Mouse (Mus musculus): ENCODE measurements around the gene Zbtb22. TPM values are rescaled to one million over a fixed set of nuclear protein-coding genes. Genes with fewer than 3 reads are reported as not detected.

The Zbtb22 gene
- 10 to 100 TPM; 19.7 to 30.0 TPM for polyA plus RNA-seq (2017; shearing (Covaris generic))

GRCm38 (mm10) chr17:33915671-33916250 lies at the start of gene Zbtb22, which contains the start of gene Tapbp:
Zbtb22 (plus strand) TSS chr17:33915904.
Tapbp (plus strand) TSS chr17:33915899.

GRCm38 (mm10) chr17:33873537-33873936 lies 42.2 kb upstream of the Zbtb22 start, which contains the start of gene Gm7029:
Gm7029 (plus strand) TSS chr17:33873837.

DNA sequence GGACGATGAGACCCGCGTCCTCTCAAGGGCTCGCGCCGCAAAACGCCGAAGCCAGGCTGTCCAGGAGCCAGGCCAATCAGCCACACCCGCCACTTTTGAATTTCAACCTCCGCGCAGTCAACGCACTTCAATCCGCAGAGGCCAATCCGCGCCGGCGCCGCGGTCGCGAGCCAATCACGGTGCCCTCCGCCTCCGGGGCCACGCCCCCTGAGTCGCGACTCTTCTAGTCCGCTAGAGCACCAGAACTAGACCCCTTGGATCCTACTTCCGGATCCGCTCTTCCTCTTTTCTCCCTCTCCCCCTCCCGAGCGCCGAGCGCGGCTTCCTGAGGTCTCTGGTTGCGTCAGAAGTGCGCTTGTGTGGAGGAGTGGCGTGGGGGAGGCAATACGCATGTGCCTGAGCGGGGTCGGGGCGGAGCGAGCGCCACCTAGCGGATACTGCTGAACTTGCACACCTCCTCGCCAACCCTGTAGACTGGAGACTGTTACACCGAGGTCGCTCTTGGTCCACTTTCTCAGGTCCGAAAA lies 25.1 kb upstream of the Zbtb22 start, which contains the start of gene Kifc1:
Gene Kifc1, minus strand, starts transcription at position 129 of the 527 bp plus-strand sequence.

DNA sequence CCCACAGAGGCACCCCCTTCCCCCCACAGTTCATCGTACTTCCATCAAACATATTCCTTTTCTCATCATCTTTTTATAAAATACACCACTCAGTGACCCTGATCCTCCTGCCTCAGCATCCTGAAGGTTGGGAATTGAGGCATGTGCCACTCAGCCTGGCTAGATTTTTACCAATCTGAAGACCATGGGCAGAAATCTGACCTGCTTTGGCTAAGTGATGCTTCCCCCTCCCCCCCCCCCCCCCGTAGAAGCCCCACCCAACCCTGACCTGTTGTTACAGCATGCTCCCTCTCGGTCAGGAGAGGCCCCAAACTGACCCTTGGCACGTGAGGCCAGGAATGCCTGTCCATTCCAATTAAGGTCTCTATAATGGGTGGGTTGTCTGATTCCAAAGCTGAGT lies 10.9 kb upstream of the Zbtb22 start, which contains the start of gene Platr17:
Gene Platr17, plus strand, starts transcription at position 301 of the 400 bp plus-strand sequence.

DNA sequence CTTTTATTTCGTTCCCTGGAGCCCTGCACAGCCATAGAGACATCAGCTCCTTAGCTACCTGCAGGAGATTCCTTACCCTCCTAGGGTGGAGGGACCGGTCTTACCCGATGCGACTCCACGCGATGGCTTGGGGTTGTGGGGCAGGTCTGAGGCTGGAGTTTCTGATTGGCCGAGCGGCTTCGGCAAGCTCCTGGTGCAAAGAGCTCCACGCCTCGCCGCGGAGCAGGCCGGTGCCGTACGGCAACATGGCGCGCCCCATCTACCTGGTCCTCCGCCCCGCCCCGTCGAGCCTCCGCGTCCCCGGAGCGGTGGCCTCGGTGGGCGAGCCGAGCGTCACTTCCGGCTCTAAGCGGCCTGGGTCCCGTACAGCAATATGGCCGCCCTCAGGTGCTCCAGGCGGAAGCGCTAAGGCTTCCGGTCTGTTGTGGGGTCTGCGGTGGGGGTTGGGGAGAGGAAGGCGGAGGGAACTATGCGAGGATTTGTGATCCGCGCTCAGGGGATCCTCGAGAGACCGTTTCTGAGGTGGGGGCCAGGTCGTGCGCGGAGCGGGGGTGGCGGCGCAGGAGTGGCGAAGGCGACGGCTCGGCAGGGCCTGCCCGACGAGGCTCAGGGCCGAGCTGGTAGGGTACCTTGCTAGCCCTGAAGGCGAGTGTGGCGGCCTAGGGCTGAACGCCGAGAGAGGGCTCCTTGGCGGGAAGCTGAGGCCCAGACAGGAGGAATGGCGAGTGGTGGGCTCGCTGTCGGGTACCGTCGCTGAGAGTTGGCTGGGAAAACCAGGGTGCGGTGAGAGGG lies 6.4 kb upstream of the Zbtb22 start, which contains the start of gene Daxx:
Gene Daxx, plus strand, starts transcription at position 338 of the 792 bp plus-strand sequence.

DNA sequence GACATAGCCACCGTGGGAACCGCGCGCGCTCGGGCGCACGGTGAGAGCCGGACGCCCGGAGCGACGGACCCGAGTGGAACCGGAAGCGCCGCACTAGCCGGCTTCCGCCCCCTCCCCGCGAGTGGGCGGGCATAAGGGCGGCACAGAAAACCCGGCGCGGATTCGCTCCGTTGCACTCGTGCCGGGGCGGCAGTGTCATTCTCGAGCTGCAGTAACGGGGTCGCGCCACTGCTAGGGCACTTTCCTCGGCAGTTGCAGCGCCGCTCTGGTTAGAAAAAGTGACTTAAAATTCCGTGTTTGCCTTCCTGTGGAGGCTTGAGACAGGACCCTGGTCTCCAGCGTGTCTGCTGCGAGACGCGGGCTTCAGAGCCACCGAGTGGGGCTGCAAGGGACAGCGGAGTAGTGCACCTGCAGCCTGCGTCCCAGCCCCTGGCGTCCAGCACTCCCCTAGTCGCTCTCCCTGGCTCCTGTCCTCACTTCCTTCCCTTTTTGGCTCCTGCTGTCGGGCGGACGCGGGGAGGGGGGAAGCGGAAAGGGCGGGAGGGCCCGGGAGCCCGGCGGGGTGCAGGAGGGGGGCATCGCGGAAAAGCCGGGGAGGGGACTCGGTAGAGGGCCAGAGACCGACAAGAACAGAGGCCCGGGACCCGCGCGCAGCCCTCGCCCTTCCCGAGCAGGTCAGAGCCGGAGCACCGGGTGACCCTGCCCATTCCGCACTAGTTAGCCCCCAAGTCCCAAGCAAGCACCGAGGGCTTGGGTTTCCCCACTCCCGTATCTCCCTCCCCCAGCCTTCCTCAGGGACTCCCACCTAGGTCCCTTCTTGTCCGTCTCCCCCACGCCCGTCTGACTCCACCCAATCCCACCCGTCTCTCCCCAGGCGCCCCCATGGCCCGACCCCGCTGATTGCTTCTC lies 13.9 kb downstream of the Zbtb22 start, which contains the start of gene Rgl2:
Gene Rgl2, plus strand, starts transcription at position 173 of the 909 bp plus-strand sequence.

DNA sequence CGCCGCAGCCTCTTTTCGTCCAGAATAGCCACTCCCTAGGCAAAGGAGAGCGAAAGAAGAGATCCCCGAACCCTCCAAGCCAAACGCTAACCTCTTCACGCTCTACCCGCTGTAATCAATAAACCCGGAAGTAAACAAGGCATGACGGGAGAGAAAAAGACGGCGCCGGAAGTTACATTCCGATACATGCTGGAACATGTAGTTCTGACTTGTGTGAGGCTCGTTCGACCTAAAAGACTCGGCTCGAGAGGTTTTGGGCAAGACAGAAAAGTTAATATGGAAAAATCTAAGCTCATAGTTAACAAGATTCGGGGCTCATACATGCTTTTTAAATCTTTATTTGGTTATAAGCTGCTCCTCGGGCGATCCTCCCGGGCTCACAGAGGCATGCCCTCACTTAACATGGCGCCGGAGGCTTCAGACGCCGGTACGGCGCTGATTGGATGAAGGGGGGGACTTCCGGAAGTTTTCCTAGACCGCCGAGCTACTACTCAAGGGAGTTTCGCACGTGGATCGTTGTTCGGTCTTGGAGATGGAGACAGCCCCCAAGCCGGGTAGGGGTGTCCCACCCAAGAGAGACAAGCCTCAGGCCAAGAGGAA lies 24.6 kb downstream of the Zbtb22 start, which contains the start of the genes Pfdn6 and Wdr46:
Gene Pfdn6, minus strand, starts transcription at position 138 of the 600 bp plus-strand sequence.
Gene Wdr46, plus strand, starts transcription at position 455 of the 600 bp plus-strand sequence.

GRCm38 (mm10) chr17:33951021-33951946 lies 35.6 kb downstream of the Zbtb22 start, which contains the start of gene B3galt4:
B3galt4 (minus strand) TSS chr17:33951488.

GRCm38 (mm10) chr17:33955555-33956214 lies 40.0 kb downstream of the Zbtb22 start, which contains the start of the genes Vps52 and Rps18:
Vps52 (plus strand) TSS chr17:33955812.
Rps18 (minus strand) TSS chr17:33956001.

Other genes with a start within 250 kb of the Zbtb22 start
- gene Hnrnpm, start 229.0 kb upstream of the Zbtb22 start, polyA plus RNA-seq (2017; shearing (Covaris generic)): 100 to 1,000 TPM; 337 to 341 TPM
- gene March2, start 197.2 kb upstream of the Zbtb22 start, polyA plus RNA-seq (2017; shearing (Covaris generic)): 100 to 1,000 TPM in 1 of 2 experiments, 10 to 100 TPM in 1; 96.3 to 115 TPM
- gene Rab11b, start 155.4 kb upstream of the Zbtb22 start, polyA plus RNA-seq (2017; shearing (Covaris generic)): 100 to 1,000 TPM; 270 to 275 TPM
- gene Angptl4, start 134.1 kb upstream of the Zbtb22 start, polyA plus RNA-seq (2017; shearing (Covaris generic)): 1 to 10 TPM; 3.2 to 7.7 TPM
- 10 to 100 TPM in 1 of 2 experiments, 1 to 10 TPM in 1; 6.9 to 16.4 TPM for gene Kank3, start 105.4 kb upstream of the Zbtb22 start, polyA plus RNA-seq (2017; shearing (Covaris generic))
- gene Rps28, start 91.3 kb upstream of the Zbtb22 start, polyA plus RNA-seq (2017; shearing (Covaris generic)): 100 to 1,000 TPM; 768 to 791 TPM
- gene Ndufa7, start 91.3 kb upstream of the Zbtb22 start, polyA plus RNA-seq (2017; shearing (Covaris generic)): 100 to 1,000 TPM; 295 to 298 TPM
- gene Cd320, start 72.8 kb upstream of the Zbtb22 start, polyA plus RNA-seq (2017; shearing (Covaris generic)): 10 to 100 TPM; 12.7 to 26.5 TPM
- gene Gm7029, start 42.1 kb upstream of the Zbtb22 start, polyA plus RNA-seq (2017; shearing (Covaris generic)): not detected
- 1 to 10 TPM; 5.4 to 5.9 TPM for gene Kifc1, start 25.2 kb upstream of the Zbtb22 start, polyA plus RNA-seq (2017; shearing (Covaris generic))
- 1 to 10 TPM; 2.7 to 8.0 TPM for gene Platr17, start 10.8 kb upstream of the Zbtb22 start, polyA plus RNA-seq (2017; shearing (Covaris generic))
- 100 to 1,000 TPM in 1 of 2 experiments, 10 to 100 TPM in 1; 88.4 to 128 TPM for gene Daxx, start 6.5 kb upstream of the Zbtb22 start, polyA plus RNA-seq (2017; shearing (Covaris generic))
- 100 to 1,000 TPM; 609 to 631 TPM for gene Tapbp, start within 50 bp of the Zbtb22 start, polyA plus RNA-seq (2017; shearing (Covaris generic))
- gene Rgl2, start 13.6 kb downstream of the Zbtb22 start, polyA plus RNA-seq (2017; shearing (Covaris generic)): 100 to 1,000 TPM; 129 to 170 TPM
- gene Pfdn6, start 24.4 kb downstream of the Zbtb22 start, polyA plus RNA-seq (2017; shearing (Covaris generic)): 100 to 1,000 TPM; 132 to 142 TPM
- gene Wdr46, start 24.8 kb downstream of the Zbtb22 start, polyA plus RNA-seq (2017; shearing (Covaris generic)): 10 to 100 TPM; 59.2 to 75.0 TPM
- 10 to 100 TPM; 21.9 to 44.0 TPM for gene B3galt4, start 35.6 kb downstream of the Zbtb22 start, polyA plus RNA-seq (2017; shearing (Covaris generic))
- gene Vps52, start 39.9 kb downstream of the Zbtb22 start, polyA plus RNA-seq (2017; shearing (Covaris generic)): 10 to 100 TPM; 69.7 to 81.8 TPM
- gene Rps18, start 40.1 kb downstream of the Zbtb22 start, polyA plus RNA-seq (2017; shearing (Covaris generic)): 1,000 to 10,000 TPM; 1,990 to 2,168 TPM
- gene H2-K1, start 84.4 kb downstream of the Zbtb22 start, polyA plus RNA-seq (2017; shearing (Covaris generic)): over 10,000 TPM; 12,130 to 12,778 TPM
- 10 to 100 TPM; 35.6 to 38.2 TPM for gene Ring1, start 108.8 kb downstream of the Zbtb22 start, polyA plus RNA-seq (2017; shearing (Covaris generic))
- gene H2-Ke6, start 112.2 kb downstream of the Zbtb22 start, polyA plus RNA-seq (2017; shearing (Covaris generic)): 100 to 1,000 TPM; 289 to 375 TPM
- gene Slc39a7, start 115.8 kb downstream of the Zbtb22 start, polyA plus RNA-seq (2017; shearing (Covaris generic)): 100 to 1,000 TPM in 1 of 2 experiments, 10 to 100 TPM in 1; 96.5 to 149 TPM
- gene Rxrb, start 115.9 kb downstream of the Zbtb22 start, polyA plus RNA-seq (2017; shearing (Covaris generic)): 10 to 100 TPM; 66.1 to 98.3 TPM
- gene Col11a2, start 123.5 kb downstream of the Zbtb22 start, polyA plus RNA-seq (2017; shearing (Covaris generic)): 1 to 10 TPM in 1 of 2 experiments, under 1 TPM in 1; 0.72 to 3.2 TPM
- gene H2-Oa, start 176.4 kb downstream of the Zbtb22 start, polyA plus RNA-seq (2017; shearing (Covaris generic)): 10 to 100 TPM; 31.7 to 45.1 TPM
- 100 to 1,000 TPM in 1 of 2 experiments, 10 to 100 TPM in 1; 99.4 to 105 TPM for gene H2-DMa, start 203.6 kb downstream of the Zbtb22 start, polyA plus RNA-seq (2017; shearing (Covaris generic))
- gene Brd2, start 206.7 kb downstream of the Zbtb22 start, polyA plus RNA-seq (2017; shearing (Covaris generic)): 100 to 1,000 TPM; 199 to 255 TPM
- gene H2-DMb2, start 227.4 kb downstream of the Zbtb22 start, polyA plus RNA-seq (2017; shearing (Covaris generic)): 10 to 100 TPM; 11.6 to 22.4 TPM
- gene H2-DMb1, start 237.2 kb downstream of the Zbtb22 start, polyA plus RNA-seq (2017; shearing (Covaris generic)): 10 to 100 TPM in 1 of 2 experiments, 1 to 10 TPM in 1; 2.8 to 12.1 TPM

Measured in inflammation-experienced regulatory T-cells (primary cell).